Mouse (Mus musculus): ENCODE data around the gene Hspg2. TPM values are rescaled to one million over a fixed set of nuclear protein-coding genes. Genes with fewer than 3 reads are reported as not detected.

Gene Hspg2
- polyA plus RNA-seq, 1 experiment from 2014 or later, result 2.7 TPM

DNA sequence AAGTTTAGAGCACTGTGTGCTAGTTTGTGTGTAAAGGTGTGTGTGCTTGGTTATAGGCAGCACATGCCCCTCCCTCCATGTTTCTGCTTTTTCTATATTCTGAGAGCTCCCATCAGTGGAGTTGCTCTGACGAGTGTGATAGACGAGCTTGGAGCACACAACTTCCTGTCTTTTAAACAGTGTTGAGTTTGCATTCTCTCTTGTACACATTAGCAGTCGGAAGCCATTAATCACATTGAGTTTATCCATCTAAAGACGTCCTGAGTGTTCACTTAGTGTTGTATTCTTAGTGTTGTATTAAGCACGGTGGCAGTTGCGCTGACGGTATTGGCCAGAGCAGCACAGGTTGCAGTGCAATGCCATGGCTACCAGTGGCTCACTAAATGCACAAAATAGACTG, 140.7 kb downstream of the Hspg2 start:
- H3K4me1 ChIP-seq (ENCODE audit: control insufficient read depth, insufficient read depth, low read length), result no peaks in the 10 kb centered on the region
- WGBS, result 83% methylated on average over 7 of the region's 7 CpGs
- no peak overlapping the region for H3K27ac ChIP-seq (ENCODE audit: low read depth, low read length)
- H3K4me3 ChIP-seq (ENCODE audit: low read depth, low read length), result no peak overlapping the region
- no peaks in the 10 kb centered on the region for H3K27me3 ChIP-seq (ENCODE audit: control insufficient read depth, insufficient read depth, low read length)
- H3K36me3 ChIP-seq (ENCODE audit: control insufficient read depth, insufficient read depth, low read length), result peaks cover 56% of the 10 kb centered on the region
- H3K9ac ChIP-seq (replicated peaks; ENCODE audit: low read depth, low read length), result no peak overlapping the region
- no peaks in the 10 kb centered on the region for H3K9me3 ChIP-seq (ENCODE audit: control insufficient read depth, low read length)
- H3K4me2 ChIP-seq (ENCODE audit: low read depth, low read length), result no peak overlapping the region
- no peak for ATAC-seq (ENCODE audit: low read depth)

GRCm38 (mm10) chr4:137609702-137610101, 141.1 kb downstream of the Hspg2 start:
- peaks cover 54% of the 10 kb centered on the region for H3K36me3 ChIP-seq (ENCODE audit: control insufficient read depth, insufficient read depth, low read length)
- no peak overlapping the region for H3K4me3 ChIP-seq (ENCODE audit: low read depth, low read length)
- no peak overlapping the region for H3K4me2 ChIP-seq (ENCODE audit: low read depth, low read length)
- no peaks in the 10 kb centered on the region for H3K4me1 ChIP-seq (ENCODE audit: control insufficient read depth, insufficient read depth, low read length)
- H3K9me3 ChIP-seq (ENCODE audit: control insufficient read depth, low read length), result no peaks in the 10 kb centered on the region
- H3K27me3 ChIP-seq (ENCODE audit: control insufficient read depth, insufficient read depth, low read length), result no peaks in the 10 kb centered on the region
- H3K27ac ChIP-seq (ENCODE audit: low read depth, low read length), result no peak overlapping the region
- ATAC-seq (ENCODE audit: low read depth), result no peak
- no peak overlapping the region for H3K9ac ChIP-seq (replicated peaks; ENCODE audit: low read depth, low read length)
- 94% methylated on average over 7 of the region's 7 CpGs for WGBS

DNA sequence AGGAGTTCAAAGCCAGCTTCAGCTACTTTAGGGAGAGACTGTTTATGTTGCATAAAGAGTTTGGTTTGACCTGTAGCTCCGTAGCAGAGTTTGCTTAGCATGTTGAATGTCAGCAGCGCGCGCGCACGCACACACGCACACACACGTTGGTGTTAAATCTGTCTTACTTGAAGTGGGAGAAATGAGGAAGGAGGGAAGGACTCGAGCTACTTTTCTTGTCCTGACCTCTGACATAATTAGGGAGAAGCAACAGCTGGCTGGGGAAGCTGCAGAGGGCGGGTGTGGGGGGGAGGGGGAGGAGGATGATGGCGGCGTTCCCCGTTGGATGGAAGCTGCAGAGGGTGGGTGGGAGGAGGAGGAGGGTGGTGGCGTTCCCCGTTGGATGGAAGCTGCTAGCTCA, 141.7 kb downstream of the Hspg2 start:
- H3K9me3 ChIP-seq (ENCODE audit: control insufficient read depth, low read length), result no peaks in the 10 kb centered on the region
- H3K27ac ChIP-seq (ENCODE audit: low read depth, low read length), result no peak overlapping the region
- no peak for ATAC-seq (ENCODE audit: low read depth)
- no peak overlapping the region for H3K9ac ChIP-seq (replicated peaks; ENCODE audit: low read depth, low read length)
- no peak overlapping the region for H3K4me3 ChIP-seq (ENCODE audit: low read depth, low read length)
- H3K4me2 ChIP-seq (ENCODE audit: low read depth, low read length), result no peak overlapping the region
- no peaks in the 10 kb centered on the region for H3K4me1 ChIP-seq (ENCODE audit: control insufficient read depth, insufficient read depth, low read length)
- H3K27me3 ChIP-seq (ENCODE audit: control insufficient read depth, insufficient read depth, low read length), result no peaks in the 10 kb centered on the region
- H3K36me3 ChIP-seq (ENCODE audit: control insufficient read depth, insufficient read depth, low read length), result peaks cover 55% of the 10 kb centered on the region
- WGBS, result 80% methylated on average over 15 of the region's 15 CpGs

Small RNA genes lying within 50 kb of the gene (microRNA-seq; reads per million reads assigned to microRNA genes)
- not detected for gene Mir7018

Other genes with a start within 250 kb of the Hspg2 start
- 1.7 and 3.5 TPM in 2 replicates for gene Wnt4, start 191.3 kb upstream of the Hspg2 start, polyA plus RNA-seq (2014; fragmentation: Nextera tagmentation; extraction: Ambion mirVana)
- 997 and 1,001 TPM in 2 replicates for gene Cdc42, start 111.0 kb upstream of the Hspg2 start, polyA plus RNA-seq (2014; fragmentation: Nextera tagmentation; extraction: Ambion mirVana)
- not detected in 2 replicates for gene Cela3a, start 59.0 kb upstream of the Hspg2 start, polyA plus RNA-seq (2014; fragmentation: Nextera tagmentation; extraction: Ambion mirVana)
- not detected in 2 replicates for gene Cela3b, start 38.2 kb upstream of the Hspg2 start, polyA plus RNA-seq (2014; fragmentation: Nextera tagmentation; extraction: Ambion mirVana)
- not detected in 2 replicates for gene 1700013G24Rik, start 15.5 kb upstream of the Hspg2 start, polyA plus RNA-seq (2014; fragmentation: Nextera tagmentation; extraction: Ambion mirVana)
- gene Ldlrad2, start 105.8 kb downstream of the Hspg2 start, polyA plus RNA-seq (2014; fragmentation: Nextera tagmentation; extraction: Ambion mirVana), result not detected in 2 replicates
- gene Usp48, start 125.0 kb downstream of the Hspg2 start, polyA plus RNA-seq (2014; fragmentation: Nextera tagmentation; extraction: Ambion mirVana), result 75.7 and 81.9 TPM in 2 replicates
- 75.5 and 77.6 TPM in 2 replicates for gene Rap1gap, start 196.0 kb downstream of the Hspg2 start, polyA plus RNA-seq (2014; fragmentation: Nextera tagmentation; extraction: Ambion mirVana)